9 mouse cellular contexts compared by ENCODE assay signal in the genomic region with DNA sequence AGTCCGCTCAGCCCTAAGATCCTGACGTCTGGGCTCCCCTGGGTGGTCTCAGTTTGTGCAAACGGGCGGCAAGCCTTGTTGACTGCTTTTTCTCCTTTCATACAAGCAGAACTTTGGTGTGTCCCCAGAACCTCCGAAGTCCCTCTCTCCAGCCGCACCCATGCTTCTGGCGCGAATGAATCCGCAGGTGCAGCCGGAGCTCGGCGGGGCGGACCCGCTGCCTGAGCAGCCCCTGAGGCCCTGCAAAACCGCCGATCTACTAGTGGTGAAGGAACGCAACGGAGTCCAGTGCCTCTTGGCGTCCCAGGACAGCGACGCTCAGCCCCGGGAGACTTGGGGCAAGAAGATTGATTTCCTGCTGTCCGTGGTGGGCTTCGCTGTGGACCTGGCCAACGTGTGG. TPM values are rescaled to one million over a fixed set of nuclear protein-coding genes. Genes with fewer than 3 reads are reported as not detected.
DNase-seq lines count a peak whose midpoint lies in the region; ATAC-seq lines count a peak whose summit lies in the region.
"Had no signal": no experiment of that assay in that cellular context is flagged by ENCODE, and none has a peak within 500 bp of the region (broad histone marks: within the 10 kb centered on the region; RNA-seq: fewer than 3 reads in every experiment).

No protein-coding gene starts in this region.

- WGBS in lung, embryonic 16.5 days = 3% methylated on average over 25 of the region's 25 CpGs
- 1% methylated on average over 25 of the region's 25 CpGs for whole genome bisulfite sequencing in forebrain, embryonic 11.5 days
- WGBS in limb, embryonic 10.5 days = 2% methylated on average over 25 of the region's 25 CpGs
- WGBS in stomach, embryonic 16.5 days = 2% methylated on average over 25 of the region's 25 CpGs

- peaks cover 47% of the 10 kb centered on the region for H3K27me3 ChIP-seq in lung, embryonic 16.5 days (ENCODE audit: control insufficient read depth, insufficient read depth, low read depth, low read length)
- peaks cover 32% of the 10 kb centered on the region for H3K27me3 ChIP-seq in forebrain, embryonic 11.5 days (ENCODE audit: control insufficient read depth, insufficient read depth, low read length)
- H3K27me3 ChIP-seq in limb, embryonic 10.5 days (ENCODE audit: low read depth, poor library complexity, severe bottlenecking) = peaks cover 76% of the 10 kb centered on the region
- H3K27me3 ChIP-seq in stomach, embryonic 16.5 days (ENCODE audit: control insufficient read depth, insufficient read depth, low read length) = peaks cover 44% of the 10 kb centered on the region

- H3K4me3 ChIP-seq in lung, embryonic 16.5 days (ENCODE audit: low read length) = peak overlapping the region; percentile 48
- H3K4me3 ChIP-seq in forebrain, embryonic 11.5 days (ENCODE audit: low read depth, low read length) = peak overlapping the region; percentile 33; the same call in 1 of the 2 replicates
- peak overlapping the region; percentile 60 for H3K4me3 ChIP-seq in limb, embryonic 10.5 days
- peak overlapping the region; percentile 38 for H3K4me3 ChIP-seq in stomach, embryonic 16.5 days (replicated peaks; ENCODE audit: low read length)
- H3K4me3 ChIP-seq: erythroblast, embryonic 14.5 days had no signal

- H3K9me3 ChIP-seq in lung, embryonic 16.5 days (ENCODE audit: control insufficient read depth, low read length) = no peaks in the 10 kb centered on the region
- no peaks in the 10 kb centered on the region for H3K9me3 ChIP-seq in forebrain, embryonic 11.5 days (ENCODE audit: control insufficient read depth, low read length)
- no peaks in the 10 kb centered on the region for H3K9me3 ChIP-seq in limb, embryonic 10.5 days (replicated peaks)
- H3K9me3 ChIP-seq in stomach, embryonic 16.5 days (replicated peaks; ENCODE audit: control insufficient read depth, low read length) = no peaks in the 10 kb centered on the region

- peak; percentile 27; the same call in 1 of the 2 replicates for ATAC-seq in lung, embryonic 16.5 days (ENCODE audit: low read depth)
- no peak for ATAC-seq in forebrain, embryonic 11.5 days (replicated peaks; ENCODE audit: low FRiP score)
- ATAC-seq in stomach, embryonic 16.5 days (ENCODE audit: insufficient read depth, low FRiP score) = no peak
- ATAC-seq in CD4-positive, CD25-positive, alpha-beta regulatory T cell, adult 4 months = no peak

- peaks cover 10% of the 10 kb centered on the region for H3K4me1 ChIP-seq in lung, embryonic 16.5 days (replicated peaks; ENCODE audit: control insufficient read depth, insufficient read depth, low read length)
- H3K4me1 ChIP-seq in forebrain, embryonic 11.5 days (replicated peaks; ENCODE audit: control insufficient read depth, insufficient read depth, low read length) = peaks cover 8% of the 10 kb centered on the region; the same call in 1 of the 2 replicates
- peaks cover 15% of the 10 kb centered on the region for H3K4me1 ChIP-seq in limb, embryonic 10.5 days
- peaks cover 6% of the 10 kb centered on the region for H3K4me1 ChIP-seq in stomach, embryonic 16.5 days (ENCODE audit: control insufficient read depth, insufficient read depth, low read length)

- no peak overlapping the region for H3K9ac ChIP-seq in lung, embryonic 16.5 days (ENCODE audit: low read length)
- H3K9ac ChIP-seq in forebrain, embryonic 11.5 days (ENCODE audit: low read length) = no peak overlapping the region
- no peak overlapping the region for H3K9ac ChIP-seq in stomach, embryonic 16.5 days (ENCODE audit: low read length)

- no peak for DNase-seq in lung, adult 18-20 months
- DNase-seq in forebrain, embryonic 11.5 days (ENCODE audit: low spot score) = no peak
- DNase-seq in limb, embryonic 10.5 days (ENCODE audit: low spot score) = peak; percentile 44
- no peak for DNase-seq in layer of hippocampus, adult 11-12 months (ENCODE audit: low spot score)

- H3K27ac ChIP-seq in lung, embryonic 16.5 days (ENCODE audit: low read length) = no peak overlapping the region
- no peak overlapping the region for H3K27ac ChIP-seq in forebrain, embryonic 11.5 days (ENCODE audit: low read depth, low read length)
- no peak overlapping the region for H3K27ac ChIP-seq in limb, embryonic 10.5 days
- H3K27ac ChIP-seq in stomach, embryonic 16.5 days (ENCODE audit: low read length) = no peak overlapping the region

- peak overlapping the region; percentile 78 for H3K4me2 ChIP-seq in lung, embryonic 16.5 days (ENCODE audit: low read depth, low read length)
- H3K4me2 ChIP-seq in forebrain, embryonic 11.5 days (ENCODE audit: low read depth, low read length, severe bottlenecking) = peak overlapping the region; percentile 63
- H3K4me2 ChIP-seq in stomach, embryonic 16.5 days (ENCODE audit: low read depth, low read length) = peak overlapping the region; percentile 61

- H3K36me3 ChIP-seq in lung, embryonic 16.5 days (ENCODE audit: control insufficient read depth, insufficient read depth, low read length) = no peaks in the 10 kb centered on the region
- H3K36me3 ChIP-seq in forebrain, embryonic 11.5 days (ENCODE audit: control insufficient read depth, insufficient read depth, low read length) = no peaks in the 10 kb centered on the region
- no peaks in the 10 kb centered on the region for H3K36me3 ChIP-seq in limb, embryonic 10.5 days
- no peaks in the 10 kb centered on the region for H3K36me3 ChIP-seq in stomach, embryonic 16.5 days (ENCODE audit: control insufficient read depth, insufficient read depth, low read length)

RNA-seq across cellular contexts. Expression of a gene that starts 1.2 kb away (rescaled TPM):
- polyA plus RNA-seq in lung, embryonic 16.5 days (2015; fragmentation: Nextera tagmentation; extraction: Ambion mirVana) = 0.58 and 0.70 TPM in 2 replicates
- not detected in 2 replicates for polyA plus RNA-seq in forebrain, embryonic 11.5 days (2014; fragmentation: Nextera tagmentation; extraction: Ambion mirVana)
- polyA plus RNA-seq in limb, embryonic 10.5 days (2016; fragmentation: Nextera tagmentation; extraction: Ambion mirVana) = 0.13 and 0.15 TPM in 2 replicates
- 0.17 and 0.25 TPM in 2 replicates for polyA plus RNA-seq in stomach, embryonic 16.5 days (2015; fragmentation: Nextera tagmentation; extraction: Ambion mirVana)
- polyA plus RNA-seq in CD4-positive, CD25-positive, alpha-beta regulatory T cell, adult 4 months (2017; shearing (Covaris generic)) = not detected
- polyA plus RNA-seq: erythroblast, embryonic 14.5 days; liver, embryonic 16.5 days had no signal

RNA-seq across cellular contexts. Expression of a gene that starts 59.9 kb away (rescaled TPM):
- polyA plus RNA-seq in lung, embryonic 16.5 days (2015; fragmentation: Nextera tagmentation; extraction: Ambion mirVana) = 0.55 and 0.57 TPM in 2 replicates
- polyA plus RNA-seq in forebrain, embryonic 11.5 days (2014; fragmentation: Nextera tagmentation; extraction: Ambion mirVana) = not detected in 2 replicates
- 0.43 and 0.49 TPM in 2 replicates for polyA plus RNA-seq in limb, embryonic 10.5 days (2016; fragmentation: Nextera tagmentation; extraction: Ambion mirVana)
- polyA plus RNA-seq in stomach, embryonic 16.5 days (2015; fragmentation: Nextera tagmentation; extraction: Ambion mirVana) = 19.5 and 32.7 TPM in 2 replicates
- not detected for polyA plus RNA-seq in CD4-positive, CD25-positive, alpha-beta regulatory T cell, adult 4 months (2017; shearing (Covaris generic))
- polyA plus RNA-seq: erythroblast, embryonic 14.5 days; liver, embryonic 16.5 days had no signal

Comparison
In these comparisons a context has a peak if more than half of its experiments do, and no peak if none do; other contexts are left out.
1. RNA of a gene that starts 59.9 kb away (polyA plus RNA-seq): 19.5 to 32.7 TPM in stomach, embryonic 16.5 days; 0.55 to 0.57 TPM in lung, embryonic 16.5 days, 0.43 to 0.49 TPM in limb, embryonic 10.5 days, not detected in forebrain, embryonic 11.5 days and not detected in CD4-positive, CD25-positive, alpha-beta regulatory T cell, adult 4 months; every median in the first group is over 10 times any median in the second.
2. Peak in every context shown above with its lines, with median percentiles within 50 percentile points of each other: H3K4me2 ChIP-seq and H3K4me3 ChIP-seq.